Mouse (Mus musculus) midbrain, embryonic 12.5 days (tissue): ENCODE measurements at regions not wholly inside any gene's neighbourhood (a gene's known extent, or its start where the extent isn't known, plus 50 kb on each side); places are given as distances from the start of the nearest gene placed in this dataset.

Experiments used
- ATAC-seq: fragments of 200-750 bp; cut with Nextera tagmentation; 2 replicates; pipeline ENCODE4 v1.8.0; 2017; ENCODE audit warnings: low read depth, moderate TSS enrichment, moderate library complexity; ENCODE audit not compliant: low FRiP score
- H3K27ac ChIP-seq: fragments of 300-500 bp; sonication (generic); replicated peaks from 2 replicates; pipeline ENCODE4 v1.5.1; 2016; ENCODE audit warnings: mild to moderate bottlenecking
- H3K27me3 ChIP-seq: fragments of 300-500 bp; sonication (generic); 2 replicates; pipeline ENCODE4 v1.6.1; 2016; ENCODE audit warnings: mild to moderate bottlenecking
- H3K36me3 ChIP-seq: fragments of 300-500 bp; sonication (generic); 2 replicates; pipeline ENCODE4 v1.6.1; 2016
- H3K4me1 ChIP-seq: fragments of 300-500 bp; sonication (generic); 2 replicates; pipeline ENCODE4 v1.6.1; 2016
- H3K4me2 ChIP-seq: fragments of 300-500 bp; sonication (generic); replicated peaks from 2 replicates; pipeline ENCODE4 v1.6.1; 2016; ENCODE audit warnings: mild to moderate bottlenecking, moderate library complexity
- H3K4me3 ChIP-seq: fragments of 300-500 bp; sonication (generic); 2 replicates; pipeline ENCODE4 v1.5.1; 2016; ENCODE audit warnings: mild to moderate bottlenecking
- H3K9ac ChIP-seq: fragments of 300-500 bp; sonication (generic); replicated peaks from 2 replicates; pipeline ENCODE4 v1.6.1; 2016; ENCODE audit warnings: mild to moderate bottlenecking, moderate library complexity
- H3K9me3 ChIP-seq: fragments of 300-500 bp; sonication (generic); 2 replicates; pipeline ENCODE4 v1.6.1; 2016; ENCODE audit warnings: mild to moderate bottlenecking
- WGBS: fragments of 180-500 bp; shearing (Covaris S2); methylation state at CpG from one replicate; pipeline ENCODE4 v1.1.7; 2016; 5-methylcytosine and 5-hydroxymethylcytosine counted together

GRCm38 (mm10) chr2:34111286-34111685, 223.5 kb upstream of the Mvb12b start:
- H3K4me3 ChIP-seq, result no peak overlapping the region
- no peak for ATAC-seq

GRCm38 (mm10) chr2:34110582-34110981, 222.8 kb upstream of the Mvb12b start:
- Histone ChIP-seq H3K27me3 (no peaks in the 10 kb centered on the region; the same call in 1 of the 2 replicates), H3K4me1 (peaks cover 28% of the 10 kb centered on the region), H3K9ac (no peak overlapping the region), H3K36me3 (no peaks in the 10 kb centered on the region), H3K4me2 (no peak overlapping the region), H3K4me3 (no peak overlapping the region), H3K9me3 (no peaks in the 10 kb centered on the region), H3K27ac (no peak overlapping the region)
- ATAC-seq, result no peak
- 85% methylated on average over 17 of the region's 17 CpGs for WGBS

More at GRCm38 (mm10) chr2:34111286-34111685, 223.5 kb upstream of the Mvb12b start:
- H3K27ac ChIP-seq, result no peak overlapping the region
- no peak overlapping the region for H3K9ac ChIP-seq
- peaks cover 6% of the 10 kb centered on the region; the same call in 1 of the 2 replicates for H3K27me3 ChIP-seq
- H3K4me1 ChIP-seq, result peaks cover 21% of the 10 kb centered on the region
- no peaks in the 10 kb centered on the region for H3K9me3 ChIP-seq
- 52% methylated on average over 3 of the region's 3 CpGs for WGBS
- H3K36me3 ChIP-seq, result no peaks in the 10 kb centered on the region
- H3K4me2 ChIP-seq, result no peak overlapping the region

DNA sequence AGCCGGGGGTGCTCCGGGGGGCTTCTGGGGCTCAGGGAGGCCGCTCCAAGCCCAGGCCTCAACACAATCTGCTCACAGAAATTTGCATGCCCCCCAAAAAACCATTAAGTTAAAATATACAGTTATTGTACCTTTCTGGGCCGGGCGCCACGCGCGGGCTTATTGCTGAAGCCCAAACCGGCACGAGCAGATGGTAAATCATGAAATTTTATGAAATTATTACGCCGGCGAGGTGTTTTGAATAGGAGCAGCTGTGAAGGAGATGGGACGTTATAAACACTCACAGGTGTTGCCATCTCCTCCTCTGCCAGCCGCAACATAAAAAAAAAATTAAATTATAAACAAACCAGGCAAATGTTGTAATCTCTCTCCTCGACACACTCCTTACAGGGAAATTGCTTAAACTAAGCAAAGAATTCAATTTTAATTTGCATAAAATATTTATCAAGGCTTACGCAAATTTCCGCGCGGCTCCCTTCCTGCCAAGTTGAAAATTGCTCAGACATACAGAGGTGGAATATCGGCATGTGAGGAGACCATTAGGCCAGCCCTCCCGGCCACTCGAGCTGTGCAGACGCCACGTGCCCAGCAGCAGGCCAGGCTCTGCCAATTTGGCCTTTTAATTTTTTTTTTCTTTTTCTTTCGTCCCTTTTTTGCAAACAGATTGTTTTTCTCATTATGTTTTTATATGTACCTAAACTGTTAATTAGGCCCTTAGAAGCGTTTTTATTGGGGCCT, 220.0 kb upstream of the Mvb12b start:
- H3K4me2 ChIP-seq, result no peak overlapping the region
- WGBS, result 67% methylated on average over 27 of the region's 27 CpGs
- peaks cover 34% of the 10 kb centered on the region for H3K4me1 ChIP-seq
- ATAC-seq, result no peak
- no peak overlapping the region for H3K9ac ChIP-seq
- no peaks in the 10 kb centered on the region; the same call in 1 of the 2 replicates for H3K27me3 ChIP-seq
- no peak overlapping the region for H3K4me3 ChIP-seq
- H3K9me3 ChIP-seq, result no peaks in the 10 kb centered on the region
- H3K36me3 ChIP-seq, result no peaks in the 10 kb centered on the region
- peak overlapping the region; percentile 90 for H3K27ac ChIP-seq

GRCm38 (mm10) chr2:34106837-34107565, 219.3 kb upstream of the Mvb12b start:
- 18% methylated on average over 15 of the region's 15 CpGs for WGBS
- peak overlapping the region; percentile 34 for H3K4me2 ChIP-seq
- H3K4me1 ChIP-seq, result peaks cover 34% of the 10 kb centered on the region
- ATAC-seq, result peak; percentile 53
- no peaks in the 10 kb centered on the region; the same call in 1 of the 2 replicates for H3K27me3 ChIP-seq
- no peaks in the 10 kb centered on the region for H3K36me3 ChIP-seq
- 0 out of 2 replicates have a peak overlapping the region, but pooled peaks have one; percentile 3 for H3K4me3 ChIP-seq
- H3K27ac ChIP-seq, result peak overlapping the region; percentile 90
- H3K9me3 ChIP-seq, result no peaks in the 10 kb centered on the region
- no peak overlapping the region for H3K9ac ChIP-seq

DNA sequence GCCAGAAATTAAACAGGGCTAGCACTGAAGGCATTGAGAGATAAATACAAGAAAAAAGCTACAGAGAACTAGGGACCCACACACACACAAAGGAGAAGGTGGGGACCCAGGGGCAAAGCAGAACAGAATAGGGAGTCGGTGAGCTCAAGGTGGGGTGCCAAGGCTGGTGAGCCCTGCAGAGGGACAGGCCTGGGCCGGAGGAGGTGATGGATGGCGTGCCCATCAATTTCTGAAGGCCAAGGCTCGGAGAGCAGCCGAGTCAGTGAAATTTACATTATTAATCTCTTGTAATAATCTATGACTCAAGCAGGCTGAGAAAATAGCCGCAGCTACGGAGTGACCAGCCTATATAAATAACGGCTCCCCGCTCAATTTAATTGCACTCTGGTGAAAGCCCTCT, 218.5 kb upstream of the Mvb12b start:
- no peaks in the 10 kb centered on the region for H3K36me3 ChIP-seq
- H3K9me3 ChIP-seq, result no peaks in the 10 kb centered on the region
- ATAC-seq, result no peak
- H3K27ac ChIP-seq, result peak overlapping the region; percentile 90
- peaks cover 34% of the 10 kb centered on the region for H3K4me1 ChIP-seq
- H3K4me3 ChIP-seq, result 0 out of 2 replicates have a peak overlapping the region, but pooled peaks have one; percentile 3
- no peaks in the 10 kb centered on the region; the same call in 1 of the 2 replicates for H3K27me3 ChIP-seq
- 45% methylated on average over 9 of the region's 9 CpGs for WGBS
- H3K9ac ChIP-seq, result peak overlapping the region; percentile 44
- peak overlapping the region; percentile 34 for H3K4me2 ChIP-seq

GRCm38 (mm10) chr2:34105271-34106051, 217.7 kb upstream of the Mvb12b start:
- WGBS, result 63% methylated on average over 13 of the region's 13 CpGs
- no peaks in the 10 kb centered on the region for H3K9me3 ChIP-seq
- H3K36me3 ChIP-seq, result no peaks in the 10 kb centered on the region
- no peak; the same call in 1 of the 2 replicates for ATAC-seq
- H3K27me3 ChIP-seq, result no peaks in the 10 kb centered on the region; the same call in 1 of the 2 replicates
- H3K4me2 ChIP-seq, result peak overlapping the region; percentile 34; the same call in 1 of the 2 replicates
- no peak overlapping the region for H3K9ac ChIP-seq
- H3K4me1 ChIP-seq, result peaks cover 34% of the 10 kb centered on the region
- no peak overlapping the region for H3K4me3 ChIP-seq
- H3K27ac ChIP-seq, result peak overlapping the region; percentile 90

DNA sequence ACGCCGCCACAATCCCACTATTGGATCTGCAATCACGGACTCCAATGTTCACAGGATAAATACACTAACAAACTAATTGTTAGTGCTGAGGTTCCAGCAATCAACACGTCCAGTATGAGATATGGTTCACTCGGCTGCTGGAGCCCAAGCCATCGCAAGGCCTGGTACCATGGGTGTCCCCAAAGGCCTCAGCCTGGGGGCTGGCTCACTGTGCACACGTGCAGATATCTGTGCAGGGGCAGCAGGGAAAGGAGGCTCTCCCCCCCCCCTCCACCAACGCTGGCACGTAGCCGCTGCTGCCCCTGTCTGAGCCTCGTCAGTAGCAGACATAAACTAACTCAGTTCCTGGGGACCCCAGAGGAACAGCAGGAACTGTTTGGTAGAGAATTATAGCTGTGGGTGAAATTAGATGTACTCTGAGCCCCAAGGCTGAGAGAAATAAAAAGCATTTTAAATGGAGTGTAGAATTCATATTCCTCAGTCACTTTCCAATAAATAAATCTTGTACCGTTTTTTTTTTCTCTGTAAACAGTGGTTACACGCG, 210.3 kb upstream of the Mvb12b start:
- H3K36me3 ChIP-seq, result no peaks in the 10 kb centered on the region
- H3K9ac ChIP-seq, result no peak overlapping the region
- no peak overlapping the region for H3K27ac ChIP-seq
- H3K4me2 ChIP-seq, result no peak overlapping the region
- H3K27me3 ChIP-seq, result no peaks in the 10 kb centered on the region
- ATAC-seq, result no peak
- no peak overlapping the region for H3K4me3 ChIP-seq
- peaks cover 3% of the 10 kb centered on the region; the same call in 1 of the 2 replicates for H3K4me1 ChIP-seq
- 80% methylated on average over 14 of the region's 14 CpGs for WGBS
- no peaks in the 10 kb centered on the region for H3K9me3 ChIP-seq

GRCm38 (mm10) chr2:34096561-34096960, 208.8 kb upstream of the Mvb12b start:
- H3K27ac ChIP-seq, result no peak overlapping the region
- H3K27me3 ChIP-seq, result no peaks in the 10 kb centered on the region
- no peak overlapping the region for H3K4me2 ChIP-seq
- H3K9me3 ChIP-seq, result no peaks in the 10 kb centered on the region
- H3K4me3 ChIP-seq, result no peak overlapping the region
- no peak for ATAC-seq
- H3K9ac ChIP-seq, result no peak overlapping the region
- H3K4me1 ChIP-seq, result peaks cover 3% of the 10 kb centered on the region; the same call in 1 of the 2 replicates
- H3K36me3 ChIP-seq, result no peaks in the 10 kb centered on the region

DNA sequence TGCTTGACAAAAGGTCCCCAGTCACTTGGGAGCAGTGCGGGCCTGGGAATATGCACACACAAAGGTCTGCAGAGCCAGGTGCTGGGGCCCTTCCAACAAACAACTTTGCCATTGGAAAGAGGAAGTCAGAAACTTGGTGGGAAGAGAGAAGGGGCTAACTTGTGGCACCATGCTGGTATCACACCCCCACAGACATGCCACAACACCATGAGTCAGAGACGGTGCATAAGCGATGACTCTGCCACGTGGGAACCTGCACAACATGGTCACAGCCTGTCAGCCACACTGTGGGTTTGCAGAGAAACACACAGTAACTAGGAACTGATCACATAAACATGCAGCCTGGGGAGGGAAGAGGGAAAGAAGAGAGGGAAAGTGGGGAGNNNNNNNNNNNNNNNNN, 201.1 kb upstream of the Mvb12b start:
- H3K9me3 ChIP-seq, result no peaks in the 10 kb centered on the region
- no peak overlapping the region for H3K27ac ChIP-seq
- no peak for ATAC-seq
- H3K27me3 ChIP-seq, result no peaks in the 10 kb centered on the region
- no peak overlapping the region for H3K4me3 ChIP-seq
- 0 out of 2 replicates have a peak overlapping the region, but pooled peaks have one; percentile 8 for H3K9ac ChIP-seq
- no peak overlapping the region for H3K4me2 ChIP-seq
- WGBS, result 73% methylated on average over 4 of the region's 4 CpGs
- H3K4me1 ChIP-seq, result peaks cover 9% of the 10 kb centered on the region; the same call in 1 of the 2 replicates
- H3K36me3 ChIP-seq, result no peaks in the 10 kb centered on the region

DNA sequence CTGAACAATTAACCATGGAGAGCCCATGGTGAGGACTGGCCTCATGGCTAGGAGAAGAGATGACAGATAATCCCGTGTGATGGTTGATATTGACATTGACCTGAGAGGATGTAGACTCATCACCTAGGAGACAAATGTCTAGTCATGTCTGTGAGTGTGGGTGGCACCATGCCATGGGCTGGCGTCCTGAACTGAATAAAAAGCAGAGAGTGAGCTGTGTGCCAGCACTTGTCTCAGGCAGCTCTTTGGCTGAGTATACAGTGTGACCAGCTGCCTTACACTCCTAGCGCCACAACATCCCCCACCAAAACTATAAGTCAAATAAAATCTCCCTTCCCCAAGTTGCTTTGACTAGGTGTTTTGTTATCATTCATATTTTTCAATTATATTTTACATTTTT, 198.4 kb upstream of the Mvb12b start:
- ATAC-seq, result no peak
- Histone ChIP-seq H3K9me3 (no peaks in the 10 kb centered on the region), H3K27me3 (no peaks in the 10 kb centered on the region), H3K4me2 (no peak overlapping the region), H3K36me3 (no peaks in the 10 kb centered on the region), H3K4me1 (peaks cover 9% of the 10 kb centered on the region; the same call in 1 of the 2 replicates), H3K4me3 (no peak overlapping the region), H3K27ac (no peak overlapping the region), H3K9ac (no peak overlapping the region)
- WGBS, result 89% methylated on average over 3 of the region's 3 CpGs

- Histone ChIP-seq H3K4me1 (peaks cover 14% of the 10 kb centered on the region), H3K27ac (no peak overlapping the region), H3K27me3 (no peaks in the 10 kb centered on the region), H3K9me3 (no peaks in the 10 kb centered on the region), H3K36me3 (no peaks in the 10 kb centered on the region), H3K9ac (no peak overlapping the region), H3K4me2 (no peak overlapping the region), H3K4me3 (no peak overlapping the region)
- 76% methylated on average over 1 of the region's 1 CpGs for WGBS
- ATAC-seq, result no peak
Measured at GRCm38 (mm10) chr2:34084513-34084912, 196.8 kb upstream of the Mvb12b start.
